In genomic region chr2:91202972-91203656, GRCm38 (mm10) we compare ENCODE assay signal across 1 mouse cellular context.
TF ChIP-seq lines count a peak whose summit lies in the region.

No protein-coding gene starts in this region.

TF ChIP-seq in MEL, 35 proteins besides CTCF, POLR2A, EP300 and RAD21 (continued from another document):
- TF ChIP-seq MAZ (IDR thresholded peaks at IDR 0.05; ENCODE audit: low read depth, low read length) (no peak), ZMIZ1 (IDR thresholded peaks at IDR 0.05; ENCODE audit: low read depth, low read length) (no peak), BHLHE40 (IDR thresholded peaks at IDR 0.05; ENCODE audit: borderline replicate concordance, low read depth, low read length) (no peak), CHD1 (IDR thresholded peaks at IDR 0.05; ENCODE audit: low read depth, low read length) (no peak), JUND (IDR thresholded peaks at IDR 0.05; ENCODE audit: low read depth, low read length) (no peak), GATA1 (IDR thresholded peaks at IDR 0.05; ENCODE audit: low read depth, low read length) (no peak), MAFK (IDR thresholded peaks at IDR 0.05; ENCODE audit: borderline replicate concordance, low read depth, low read length) (no peak), TAL1 (IDR thresholded peaks at IDR 0.05; ENCODE audit: low read length) (no peak), GABPA (IDR thresholded peaks at IDR 0.05; ENCODE audit: low read depth, low read length) (no peak), USF1 (IDR thresholded peaks at IDR 0.05; ENCODE audit: low read depth, low read length) (no peak), MXI1 (IDR thresholded peaks at IDR 0.05; ENCODE audit: low read depth, low read length) (no peak)
